Mouse (Mus musculus) kidney, adult 8-10 months (tissue): Measurements from ENCODE around the gene Cnot10.

Experiments
- DNase-seq, 2 experiments: peaks; one replicate each; pipeline ENCODE4 v3.0.0; 2022

Cnot10 gene

GRCm38 (mm10) chr9:114543882-114544753 is 95.9 kb downstream of the Cnot10 start:
- peak; percentile 34 to 60 for DNase-seq

GRCm38 (mm10) chr9:114541279-114541741 is 98.7 kb downstream of the Cnot10 start:
- DNase-seq, result no peak

GRCm38 (mm10) chr9:114538996-114539563 is 100.9 kb downstream of the Cnot10 start:
- peak in 1 of 2 experiments; percentile 40 for DNase-seq

- DNase-seq, result no peak
These were observed 103.4 kb downstream of the Cnot10 start for GRCm38 (mm10) chr9:114536628-114537027.
